8 mouse cellular contexts compared by ENCODE assay signal in genomic region chr3:88717198-88717798, GRCm38 (mm10). TPM values are rescaled to one million over a fixed set of nuclear protein-coding genes. Genes with fewer than 3 reads are reported as not detected.
DNase-seq lines count a peak whose midpoint lies in the region; ATAC-seq and TF ChIP-seq lines count a peak whose summit lies in the region.

No protein-coding gene starts in this region.

- peak overlapping the region; percentile 92 for H3K4me2 ChIP-seq in forebrain, embryonic 13.5 days
- H3K4me2 ChIP-seq in intestine, postnatal 0 days (replicated peaks; ENCODE audit: low read depth) = peak overlapping the region; percentile 83
- H3K4me2 ChIP-seq in liver, postnatal 0 days (ENCODE audit: low read depth, low read length) = peak overlapping the region; percentile 88
- H3K4me2 ChIP-seq in neural tube, embryonic 12.5 days (replicated peaks) = peak overlapping the region; percentile 78

- 7% methylated on average over 9 of the region's 9 CpGs for WGBS in forebrain, embryonic 13.5 days
- under 1% methylated on average over 9 of the region's 9 CpGs for WGBS in intestine, postnatal 0 days
- 4% methylated on average over 9 of the region's 9 CpGs for WGBS in liver, postnatal 0 days (ENCODE audit: insufficient replicate concordance)
- WGBS in neural tube, embryonic 12.5 days = 8% methylated on average over 9 of the region's 9 CpGs

- TF ChIP-seq CTCF in bone marrow macrophage, adult 2 months (IDR thresholded peaks at IDR 0.05; ENCODE audit: low read depth, low read length) = no peak
- peak; percentile 32; the same call in 1 of the 2 replicates for TF ChIP-seq CTCF in intestine, postnatal 0 days (IDR thresholded peaks at IDR 0.05; ENCODE audit: low read depth)
- TF ChIP-seq CTCF in liver, postnatal 0 days (IDR thresholded peaks at IDR 0.05; ENCODE audit: low read depth) = 0 out of 2 replicates have a peak, but pooled peaks have one; percentile 2

- no peaks in the 10 kb centered on the region for H3K9me3 ChIP-seq in forebrain, embryonic 13.5 days (replicated peaks)
- H3K9me3 ChIP-seq in intestine, postnatal 0 days (ENCODE audit: control insufficient read depth) = no peaks in the 10 kb centered on the region
- H3K9me3 ChIP-seq in liver, postnatal 0 days (ENCODE audit: low read length) = no peaks in the 10 kb centered on the region
- no peaks in the 10 kb centered on the region for H3K9me3 ChIP-seq in neural tube, embryonic 12.5 days

- H3K9ac ChIP-seq in forebrain, embryonic 13.5 days = peak overlapping the region; percentile 76
- peak overlapping the region; percentile 62 for H3K9ac ChIP-seq in intestine, postnatal 0 days (ENCODE audit: low read depth, low read length)
- H3K9ac ChIP-seq in liver, postnatal 0 days (replicated peaks) = peak overlapping the region; percentile 87
- H3K9ac ChIP-seq in neural tube, embryonic 12.5 days = peak overlapping the region; percentile 70

- no peaks in the 10 kb centered on the region for H3K27me3 ChIP-seq in forebrain, embryonic 13.5 days
- H3K27me3 ChIP-seq in intestine, postnatal 0 days (replicated peaks; ENCODE audit: control insufficient read depth, insufficient read depth, low read length) = no peaks in the 10 kb centered on the region
- no peaks in the 10 kb centered on the region for H3K27me3 ChIP-seq in liver, postnatal 0 days (ENCODE audit: insufficient read depth, low read length)
- H3K27me3 ChIP-seq in neural tube, embryonic 12.5 days (replicated peaks) = no peaks in the 10 kb centered on the region

- peaks cover 24% of the 10 kb centered on the region for H3K4me1 ChIP-seq in bone marrow macrophage, adult 2 months (ENCODE audit: control insufficient read depth, insufficient read depth, low read length)
- H3K4me1 ChIP-seq in forebrain, embryonic 13.5 days = peaks cover 21% of the 10 kb centered on the region
- H3K4me1 ChIP-seq in intestine, postnatal 0 days (replicated peaks; ENCODE audit: control insufficient read depth, insufficient read depth, low read length) = peaks cover 12% of the 10 kb centered on the region
- H3K4me1 ChIP-seq in liver, postnatal 0 days (ENCODE audit: insufficient read depth) = peaks cover 26% of the 10 kb centered on the region
- H3K4me1 ChIP-seq in neural tube, embryonic 12.5 days = peaks cover 4% of the 10 kb centered on the region; the same call in 1 of the 2 replicates

- peaks cover 51% of the 10 kb centered on the region for H3K36me3 ChIP-seq in forebrain, embryonic 13.5 days (ENCODE audit: poor library complexity, severe bottlenecking)
- H3K36me3 ChIP-seq in intestine, postnatal 0 days (ENCODE audit: control insufficient read depth, insufficient read depth) = peaks cover 30% of the 10 kb centered on the region
- peaks cover 35% of the 10 kb centered on the region for H3K36me3 ChIP-seq in liver, postnatal 0 days (replicated peaks; ENCODE audit: insufficient read depth, low read length)
- H3K36me3 ChIP-seq in neural tube, embryonic 12.5 days = peaks cover 47% of the 10 kb centered on the region

- peak; percentile 36 for ATAC-seq in forebrain, embryonic 13.5 days
- ATAC-seq in intestine, postnatal 0 days = peak; percentile 41; the same call in 1 of the 2 replicates
- peak; percentile 53 for ATAC-seq in liver, postnatal 0 days
- peak; percentile 63 for ATAC-seq in neural tube, embryonic 12.5 days (ENCODE audit: low FRiP score, low read depth)

- DNase-seq in right cerebral cortex, postnatal 10 days (ENCODE audit: low spot score in 2 of 2) = peak; percentile 42 to 49
- no peak for DNase-seq in right cerebral cortex, postnatal 36 days (ENCODE audit: low spot score in 2 of 2)
- peak; percentile 38 for DNase-seq in liver, postnatal 0 days
- DNase-seq in gastrocnemius, adult 8-10 months (ENCODE audit: low spot score in 2 of 2) = no peak

- TF ChIP-seq POLR2A in bone marrow macrophage, adult 2 months (IDR thresholded peaks at IDR 0.05; ENCODE audit: borderline replicate concordance, low read depth, low read length) = no peak

- peak overlapping the region; percentile 58 for H3K27ac ChIP-seq in bone marrow macrophage, adult 2 months (ENCODE audit: insufficient read depth, low read depth, low read length)
- H3K27ac ChIP-seq in forebrain, embryonic 13.5 days = peak overlapping the region; percentile 57; the same call in 1 of the 2 replicates
- H3K27ac ChIP-seq in intestine, postnatal 0 days (ENCODE audit: low read depth, low read length) = peak overlapping the region; percentile 73
- peak overlapping the region; percentile 87 for H3K27ac ChIP-seq in liver, postnatal 0 days (ENCODE audit: low read depth)
- H3K27ac ChIP-seq in neural tube, embryonic 12.5 days = 0 out of 2 replicates have a peak overlapping the region, but pooled peaks have one; percentile 1

- H3K4me3 ChIP-seq in bone marrow macrophage, adult 2 months (ENCODE audit: insufficient read depth, low read length) = peak overlapping the region; percentile 85
- peak overlapping the region; percentile 70 for H3K4me3 ChIP-seq in forebrain, embryonic 13.5 days
- H3K4me3 ChIP-seq in intestine, postnatal 0 days (ENCODE audit: low read depth, low read length) = peak overlapping the region; percentile 66
- H3K4me3 ChIP-seq in liver, postnatal 0 days (ENCODE audit: low read depth, low read length) = peak overlapping the region; percentile 94
- peak overlapping the region; percentile 72 for H3K4me3 ChIP-seq in neural tube, embryonic 12.5 days

- TF ChIP-seq EP300 in liver, postnatal 0 days (IDR thresholded peaks at IDR 0.05; ENCODE audit: low read depth) = no peak

RNA-seq across cellular contexts. Expression of gene Rit1, which starts 0.7 kb away (rescaled TPM):
- 100 and 110 TPM in 2 replicates for polyA plus RNA-seq in bone marrow macrophage, adult 2 months (2012; ENCODE audit: insufficient read depth, insufficient read length, missing spikeins)
- polyA plus RNA-seq in forebrain, embryonic 13.5 days (2015; fragmentation: Nextera tagmentation; extraction: Ambion mirVana) = 49.5 and 52.6 TPM in 2 replicates
- 48.8 and 50.2 TPM in 2 replicates for polyA plus RNA-seq in intestine, postnatal 0 days (2015; fragmentation: Nextera tagmentation; extraction: Ambion mirVana)
- polyA plus RNA-seq in liver, postnatal 0 days (2015; fragmentation: Nextera tagmentation; extraction: Ambion mirVana) = 25.6 and 26.3 TPM in 2 replicates
- polyA plus RNA-seq in neural tube, embryonic 12.5 days (2016; fragmentation: Nextera tagmentation; extraction: Ambion mirVana) = 44.6 and 49.1 TPM in 2 replicates
- 10 to 100 TPM; 18.4 to 27.6 (median 20.6) TPM for total RNA-seq in gastrocnemius, adult 8-10 months (2022)

RNA-seq across cellular contexts. Expression of gene Khdc4, which starts 31.7 kb away (rescaled TPM):
- 40.7 and 48.4 TPM in 2 replicates for polyA plus RNA-seq in bone marrow macrophage, adult 2 months (2012; ENCODE audit: insufficient read depth, insufficient read length, missing spikeins)
- polyA plus RNA-seq in forebrain, embryonic 13.5 days (2015; fragmentation: Nextera tagmentation; extraction: Ambion mirVana) = 97.8 and 102 TPM in 2 replicates
- polyA plus RNA-seq in intestine, postnatal 0 days (2015; fragmentation: Nextera tagmentation; extraction: Ambion mirVana) = 35.7 and 38.6 TPM in 2 replicates
- polyA plus RNA-seq in liver, postnatal 0 days (2015; fragmentation: Nextera tagmentation; extraction: Ambion mirVana) = 18.8 and 19.8 TPM in 2 replicates
- 120 and 124 TPM in 2 replicates for polyA plus RNA-seq in neural tube, embryonic 12.5 days (2016; fragmentation: Nextera tagmentation; extraction: Ambion mirVana)
- 10 to 100 TPM; 15.5 to 19.1 (median 17.7) TPM for total RNA-seq in gastrocnemius, adult 8-10 months (2022)

RNA-seq across cellular contexts. Expression of gene Syt11, which starts 57.7 kb away (rescaled TPM):
- 12.1 and 13.5 TPM in 2 replicates for polyA plus RNA-seq in bone marrow macrophage, adult 2 months (2012; ENCODE audit: insufficient read depth, insufficient read length, missing spikeins)
- polyA plus RNA-seq in forebrain, embryonic 13.5 days (2015; fragmentation: Nextera tagmentation; extraction: Ambion mirVana) = 218 and 237 TPM in 2 replicates
- polyA plus RNA-seq in intestine, postnatal 0 days (2015; fragmentation: Nextera tagmentation; extraction: Ambion mirVana) = 8.6 and 10.1 TPM in 2 replicates
- 0.36 and 0.51 TPM in 2 replicates for polyA plus RNA-seq in liver, postnatal 0 days (2015; fragmentation: Nextera tagmentation; extraction: Ambion mirVana)
- 199 and 209 TPM in 2 replicates for polyA plus RNA-seq in neural tube, embryonic 12.5 days (2016; fragmentation: Nextera tagmentation; extraction: Ambion mirVana)
- 1 to 10 TPM; 4.0 to 6.3 (median 4.6) TPM for total RNA-seq in gastrocnemius, adult 8-10 months (2022)

Comparison
In these comparisons a context has a peak if more than half of its experiments do, and no peak if none do; other contexts are left out.
1. DNase-seq: peak in right cerebral cortex, postnatal 10 days (2 of 2) and liver, postnatal 0 days (single experiment); none in right cerebral cortex, postnatal 36 days (0 of 2) and gastrocnemius, adult 8-10 months (0 of 2).
2. H3K27ac ChIP-seq: peak in every context shown above with its lines; median percentile 87 in liver, postnatal 0 days; 73 in intestine, postnatal 0 days; 58 in bone marrow macrophage, adult 2 months; 57 in forebrain, embryonic 13.5 days; 1 in neural tube, embryonic 12.5 days.
3. RNA of gene Syt11, which starts 57.7 kb away (polyA plus RNA-seq): 218 to 237 TPM in forebrain, embryonic 13.5 days and 199 to 209 TPM in neural tube, embryonic 12.5 days; 12.1 to 13.5 TPM in bone marrow macrophage, adult 2 months, 8.6 to 10.1 TPM in intestine, postnatal 0 days and 0.36 to 0.51 TPM in liver, postnatal 0 days; every median in the first group is over 10 times any median in the second.
4. Peak in every context shown above with its lines, with median percentiles within 50 percentile points of each other: H3K4me3 ChIP-seq, ATAC-seq, H3K4me2 ChIP-seq and H3K9ac ChIP-seq.